Mouse (Mus musculus): ENCODE data around the gene Slc12a5.

The Slc12a5 gene

DNA sequence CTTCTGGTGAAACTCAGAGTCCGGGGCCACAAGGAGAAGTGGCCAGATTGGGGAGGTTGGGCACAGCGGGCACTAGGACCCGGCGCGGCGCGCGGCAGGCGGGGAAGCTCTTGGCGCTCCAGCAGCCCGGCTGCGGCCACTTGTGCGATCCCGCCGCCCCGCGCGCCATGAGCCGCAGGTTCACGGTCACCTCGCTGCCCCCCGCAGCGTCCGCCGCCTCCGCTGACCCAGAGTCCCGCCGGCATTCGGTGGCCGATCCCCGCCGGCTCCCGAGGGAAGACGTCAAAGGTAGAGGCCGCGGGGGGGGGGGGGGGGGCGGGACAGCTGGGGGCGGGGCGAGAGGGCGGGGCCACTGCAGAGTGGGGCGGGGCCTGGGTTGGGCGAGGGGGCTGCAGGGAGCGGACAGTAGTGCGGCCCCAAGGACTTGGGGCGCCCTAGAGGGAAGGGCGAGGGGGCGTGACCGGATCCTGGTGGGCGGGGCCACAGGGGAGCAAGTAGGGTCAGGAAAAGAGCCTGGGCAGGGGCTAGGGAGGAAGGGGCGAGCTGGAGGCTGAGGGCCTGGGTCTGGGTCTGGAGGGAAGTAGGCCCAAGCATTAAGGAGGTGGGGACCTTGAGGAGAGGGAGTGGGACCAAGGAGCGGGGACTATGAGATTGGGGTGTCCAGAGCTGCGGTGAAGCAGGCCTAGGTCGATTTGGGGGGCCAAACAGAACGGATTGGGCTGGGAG, at the start of gene Slc12a5:
Slc12a5 (plus strand) TSS at position 87 of the 726 bp plus-strand sequence.
- no peak for DNase-seq (ENCODE audit: low spot score in 2 of 2)

- peak; percentile 70 to 91 for DNase-seq (ENCODE audit: low spot score in 2 of 2)
Measured at GRCm38 (mm10) chr2:164911086-164912048, 49.2 kb upstream of the Slc12a5 start, which contains the start of gene Zfp335. Zfp335 (minus strand) TSS chr2:164911757.

DNA sequence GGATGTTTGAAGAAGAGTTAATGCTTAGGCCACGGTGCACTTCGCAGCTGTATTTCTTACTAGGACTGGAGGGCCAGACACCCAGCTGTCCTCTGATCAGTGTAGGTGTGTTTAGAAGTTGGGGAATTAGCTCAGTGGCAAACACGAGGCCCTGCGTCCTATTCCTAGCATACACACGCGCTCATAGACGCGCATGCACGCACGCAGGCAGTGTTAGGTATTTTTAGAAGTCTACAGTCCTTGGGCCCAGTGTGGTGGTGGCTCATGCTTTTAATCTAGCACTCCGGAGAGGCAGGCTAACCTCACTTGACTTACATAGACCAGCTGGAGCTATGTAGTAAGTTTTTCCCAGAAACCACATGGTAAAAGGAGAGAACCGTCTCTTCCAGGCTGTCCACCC, 48.5 kb upstream of the Slc12a5 start:
- DNase-seq (ENCODE audit: low spot score in 2 of 2) = peak; percentile 67 to 76

- DNase-seq (ENCODE audit: low spot score in 2 of 2) = no peak
Measured at GRCm38 (mm10) chr2:164912749-164913427, 47.7 kb upstream of the Slc12a5 start.

DNA sequence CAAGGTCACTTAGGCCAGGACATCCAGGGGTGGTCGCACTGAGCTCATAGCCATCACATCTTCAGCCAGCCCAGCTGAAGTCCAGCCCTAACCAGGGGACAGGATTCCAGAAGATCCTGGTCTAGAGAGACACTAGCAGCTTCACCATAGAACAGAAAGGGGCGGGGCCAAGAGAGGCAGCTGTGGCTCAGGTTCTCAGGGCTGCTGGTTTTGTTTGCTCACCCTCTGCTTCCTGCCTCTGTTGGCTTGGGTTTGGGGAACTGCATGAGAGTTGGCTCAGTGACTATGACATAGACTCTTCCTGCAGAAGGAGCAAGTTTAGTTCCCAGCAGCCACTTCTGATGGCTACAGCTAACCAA, 47.2 kb upstream of the Slc12a5 start:
- DNase-seq (ENCODE audit: low spot score in 2 of 2) = no peak

- no peak for DNase-seq (ENCODE audit: low spot score in 2 of 2)
Measured at GRCm38 (mm10) chr2:164916820-164917219, 43.8 kb upstream of the Slc12a5 start.

DNA sequence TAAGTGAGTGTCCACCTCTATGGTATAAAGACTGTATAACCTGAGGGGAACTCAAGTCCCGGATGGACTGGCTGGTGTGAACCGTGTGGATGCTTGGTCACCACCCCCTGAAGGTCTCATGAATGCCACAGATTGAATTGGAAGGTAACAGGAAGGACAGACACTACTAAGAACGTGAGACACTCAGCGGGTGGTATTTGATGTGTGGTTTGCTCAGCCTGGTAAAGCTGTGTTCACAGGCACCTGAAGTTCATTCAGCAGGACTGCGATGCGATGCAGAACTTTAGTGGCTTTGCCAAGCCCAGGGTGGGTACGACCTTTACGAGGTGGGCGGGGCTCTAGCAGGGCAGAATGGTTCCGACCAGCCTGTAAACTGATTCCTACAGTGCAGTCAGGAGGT, 43.2 kb upstream of the Slc12a5 start:
- no peak for DNase-seq (ENCODE audit: low spot score in 2 of 2)

- DNase-seq (ENCODE audit: low spot score in 2 of 2) = no peak
Measured at GRCm38 (mm10) chr2:164918325-164918724, 42.3 kb upstream of the Slc12a5 start.

DNA sequence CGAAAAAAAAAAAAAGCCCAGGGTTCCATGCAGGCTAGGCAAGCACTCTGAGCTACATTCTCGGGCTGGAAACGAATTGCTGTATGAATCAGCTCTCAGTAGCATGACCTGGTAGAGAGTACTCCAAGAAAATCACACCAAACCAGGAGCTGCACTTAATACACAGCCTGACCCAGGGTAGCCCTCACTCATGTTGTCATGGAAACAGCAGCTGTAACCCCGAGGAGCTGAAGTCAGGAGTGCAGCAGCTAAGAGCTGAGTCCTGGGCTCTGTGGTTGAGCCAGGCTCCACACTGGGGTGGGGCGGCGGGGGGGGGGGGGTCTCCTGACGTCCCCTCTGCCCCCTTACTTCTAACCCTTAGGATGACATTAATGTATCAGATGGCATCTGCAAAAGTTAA, 38.6 kb upstream of the Slc12a5 start:
- DNase-seq (ENCODE audit: low spot score in 2 of 2) = no peak

GRCm38 (mm10) chr2:164923291-164923690, 37.3 kb upstream of the Slc12a5 start:
- no peak for DNase-seq (ENCODE audit: low spot score in 2 of 2)

- peak; percentile 76 to 98 for DNase-seq (ENCODE audit: low spot score in 2 of 2)
Measured at GRCm38 (mm10) chr2:164924100-164924857, 36.3 kb upstream of the Slc12a5 start.

GRCm38 (mm10) chr2:164930706-164931581, 29.7 kb upstream of the Slc12a5 start:
- DNase-seq (ENCODE audit: low spot score in 2 of 2) = no peak

DNA sequence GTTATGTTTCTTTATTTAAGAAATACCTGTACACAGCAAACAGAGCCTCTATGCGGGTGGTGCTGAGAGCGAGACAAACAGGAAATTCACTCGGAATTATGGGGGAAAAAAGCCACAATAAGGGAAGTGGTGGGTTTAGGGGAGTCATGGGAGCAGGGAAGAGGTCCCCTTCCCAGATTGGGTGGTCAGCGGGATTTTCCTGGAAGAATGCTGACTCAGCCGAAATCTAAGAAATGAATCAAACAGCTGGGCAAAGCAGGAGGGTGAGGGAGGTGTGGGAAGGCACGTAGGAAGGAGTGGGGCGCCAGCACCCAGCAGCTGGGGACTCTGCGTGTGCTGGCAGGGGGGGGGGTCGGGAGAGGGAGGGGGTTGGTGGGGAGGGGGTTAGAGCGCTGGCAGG, 27.1 kb upstream of the Slc12a5 start:
- DNase-seq (ENCODE audit: low spot score in 2 of 2) = no peak

GRCm38 (mm10) chr2:164935991-164936390, 24.6 kb upstream of the Slc12a5 start:
- no peak for DNase-seq (ENCODE audit: low spot score in 2 of 2)

DNA sequence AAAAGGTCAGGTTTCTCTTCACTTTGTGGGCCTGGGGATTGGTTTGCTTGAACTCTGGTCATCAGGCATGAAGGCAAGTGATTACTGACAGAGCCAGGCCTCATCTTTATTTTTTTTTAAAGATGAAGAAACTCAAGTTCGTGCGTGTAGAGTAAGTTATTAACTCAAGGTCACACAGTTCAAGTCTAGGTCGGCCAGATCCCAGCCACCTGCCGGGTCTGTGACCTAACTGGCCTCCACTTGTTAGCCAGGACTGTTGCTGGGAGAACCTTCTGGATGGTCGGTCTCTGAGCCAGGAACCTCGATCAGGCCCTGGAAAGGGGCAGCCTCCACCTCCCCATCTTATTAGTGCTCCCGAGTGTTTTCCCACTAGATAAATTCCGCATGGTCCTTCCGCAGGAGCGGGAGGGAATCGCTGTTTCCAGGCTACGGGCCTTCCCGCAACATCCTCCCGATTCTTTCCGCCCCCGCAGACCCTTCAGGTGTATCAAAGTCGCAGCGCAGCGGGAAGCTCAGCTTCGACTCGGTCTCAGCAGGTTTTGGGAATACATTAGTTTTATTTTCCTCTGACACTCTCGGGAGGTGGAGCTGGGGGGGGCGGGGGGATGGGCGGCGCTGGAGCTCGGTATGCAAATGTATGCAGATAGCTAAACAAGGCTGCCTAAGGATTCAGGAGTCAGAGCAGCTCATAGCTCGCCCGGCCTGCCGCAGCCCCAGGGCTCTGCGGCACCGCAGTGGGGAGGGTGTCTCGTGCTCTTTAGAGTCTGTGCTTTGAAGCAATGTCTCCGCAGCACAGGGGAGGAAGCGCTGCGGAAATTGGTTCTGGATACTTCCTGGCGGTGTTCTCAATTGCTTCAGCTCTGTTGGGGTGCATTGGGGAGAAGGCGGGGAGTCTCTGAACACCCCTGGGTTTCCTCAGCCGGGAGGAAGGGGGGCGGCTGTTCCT, 22.2 kb upstream of the Slc12a5 start:
- peak in 1 of 2 experiments; percentile 68 for DNase-seq (ENCODE audit: low spot score in 2 of 2)

- no peak for DNase-seq (ENCODE audit: low spot score in 2 of 2)
Measured at GRCm38 (mm10) chr2:164939106-164939505, 21.5 kb upstream of the Slc12a5 start.

GRCm38 (mm10) chr2:164940140-164940830, 20.3 kb upstream of the Slc12a5 start, which contains the start of gene Mmp9:
Mmp9 (plus strand) TSS chr2:164940780.
- no peak for DNase-seq (ENCODE audit: low spot score in 2 of 2)

DNA sequence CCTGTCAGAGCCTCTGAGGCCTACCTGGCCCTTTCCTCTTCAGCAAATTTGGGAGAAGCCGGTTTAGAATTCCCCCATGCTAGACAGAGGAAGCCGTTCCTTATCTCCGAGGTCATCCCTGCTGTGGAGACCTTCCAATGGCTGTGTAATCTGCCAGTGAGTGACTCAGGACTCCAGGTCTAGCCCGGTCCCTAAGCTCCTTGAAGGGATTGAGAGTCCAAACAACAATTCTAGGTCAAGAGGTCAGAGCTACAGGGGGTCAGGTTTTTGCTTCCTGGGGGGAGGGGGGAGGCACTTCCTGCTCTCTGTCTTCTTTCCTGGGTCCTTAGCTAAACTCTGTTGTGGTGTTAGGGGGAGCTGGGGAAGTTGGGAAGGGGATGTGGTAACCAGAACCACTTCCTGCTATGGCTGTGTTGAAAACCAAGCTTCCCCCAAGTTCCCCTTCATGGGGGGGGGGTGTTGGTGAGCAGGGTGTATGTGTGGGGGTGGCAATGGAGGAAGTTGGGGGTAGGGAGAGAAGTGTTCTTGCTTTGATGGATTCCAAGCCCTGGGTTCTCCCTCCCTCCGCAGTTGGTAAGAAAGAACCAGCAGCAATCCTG, 17.8 kb upstream of the Slc12a5 start:
- DNase-seq (ENCODE audit: low spot score in 2 of 2) = no peak
